Mouse (Mus musculus): ENCODE data around the gene 2010300C02Rik. TPM values are rescaled to one million over a fixed set of nuclear protein-coding genes. Genes with fewer than 3 reads are reported as not detected.

Gene 2010300C02Rik
- polyA plus RNA-seq, 1 experiment from 2014 or later, result 9.2 TPM

DNA sequence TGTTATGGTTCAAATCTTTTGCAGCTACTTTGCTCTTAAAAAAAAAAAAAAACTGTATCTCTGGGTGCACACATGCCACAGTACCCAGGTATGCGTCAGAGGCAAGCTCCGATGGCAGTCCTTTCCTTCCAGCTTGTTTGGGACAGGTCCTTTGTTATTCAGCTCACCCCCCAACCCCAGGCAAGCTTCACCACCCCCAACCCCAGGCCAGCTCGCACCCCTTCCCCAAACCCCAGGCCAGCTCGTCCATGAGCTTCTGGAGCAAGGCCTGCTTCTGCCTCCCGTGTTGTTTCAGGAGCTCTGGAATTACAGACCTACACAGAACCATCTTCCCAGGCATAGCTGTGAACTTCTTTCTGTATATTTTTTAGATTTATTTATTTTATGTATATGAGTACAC, 83.1 kb downstream of the 2010300C02Rik start:
- DNase-seq (ENCODE audit: low spot score), result no peak
- H3K4me2 ChIP-seq (replicated peaks; ENCODE audit: low read depth, low read length), result no peak overlapping the region
- no peak overlapping the region for H3K9ac ChIP-seq (replicated peaks; ENCODE audit: low read depth)
- no peaks in the 10 kb centered on the region for H3K27me3 ChIP-seq (replicated peaks; ENCODE audit: insufficient read depth, low read length)
- no peak overlapping the region for H3K4me3 ChIP-seq (ENCODE audit: low read depth, low read length)
- 88% methylated on average over 5 of the region's 5 CpGs for WGBS
- no peaks in the 10 kb centered on the region for H3K36me3 ChIP-seq (ENCODE audit: insufficient read depth, low read length)
- H3K4me1 ChIP-seq (ENCODE audit: insufficient read depth, low read depth, low read length), result no peaks in the 10 kb centered on the region
- no peak overlapping the region for H3K27ac ChIP-seq (ENCODE audit: low read length)
- TF ChIP-seq CTCF (IDR thresholded peaks at IDR 0.05) (no peak), EP300 (IDR thresholded peaks at IDR 0.05) (no peak)
- no peak for ATAC-seq
- H3K9me3 ChIP-seq (ENCODE audit: low read length), result no peaks in the 10 kb centered on the region

- no peak for ATAC-seq
- no peak overlapping the region for H3K27ac ChIP-seq (ENCODE audit: low read length)
- H3K9ac ChIP-seq (replicated peaks; ENCODE audit: low read depth), result no peak overlapping the region
- no peaks in the 10 kb centered on the region for H3K27me3 ChIP-seq (replicated peaks; ENCODE audit: insufficient read depth, low read length)
- TF ChIP-seq EP300 (IDR thresholded peaks at IDR 0.05) (no peak), CTCF (IDR thresholded peaks at IDR 0.05) (peak; percentile 50)
- no peaks in the 10 kb centered on the region for H3K36me3 ChIP-seq (ENCODE audit: insufficient read depth, low read length)
- no peaks in the 10 kb centered on the region for H3K9me3 ChIP-seq (ENCODE audit: low read length)
- H3K4me2 ChIP-seq (replicated peaks; ENCODE audit: low read depth, low read length), result no peak overlapping the region
- no peaks in the 10 kb centered on the region for H3K4me1 ChIP-seq (ENCODE audit: insufficient read depth, low read depth, low read length)
- no peak for DNase-seq (ENCODE audit: low spot score)
- 83% methylated on average over 1 of the region's 2 CpGs for WGBS
- no peak overlapping the region for H3K4me3 ChIP-seq (ENCODE audit: low read depth, low read length)
Measured at GRCm38 (mm10) chr1:37636169-37636568, 83.7 kb downstream of the 2010300C02Rik start.

DNA sequence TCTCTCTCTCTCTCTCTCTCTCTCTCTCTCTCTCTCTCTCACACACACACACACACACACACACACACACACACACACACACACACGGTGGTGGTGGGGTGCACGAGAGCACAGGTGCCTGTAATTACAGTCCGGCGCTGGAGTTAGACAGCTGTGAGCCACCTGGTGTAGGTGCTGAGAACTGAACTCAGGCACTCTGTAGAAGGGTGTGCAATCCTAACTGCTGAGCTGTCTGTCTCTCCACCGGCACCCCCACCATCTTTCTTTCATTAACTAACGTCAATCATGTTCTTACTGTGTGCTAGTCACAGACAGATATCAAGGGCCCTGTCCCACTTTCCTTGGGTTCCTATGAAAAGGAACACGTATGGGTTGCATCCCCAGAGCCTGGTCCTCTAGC, 84.2 kb downstream of the 2010300C02Rik start:
- Histone ChIP-seq H3K4me2 (replicated peaks; ENCODE audit: low read depth, low read length) (no peak overlapping the region), H3K9ac (replicated peaks; ENCODE audit: low read depth) (no peak overlapping the region), H3K9me3 (ENCODE audit: low read length) (no peaks in the 10 kb centered on the region), H3K27ac (ENCODE audit: low read length) (no peak overlapping the region), H3K27me3 (replicated peaks; ENCODE audit: insufficient read depth, low read length) (no peaks in the 10 kb centered on the region), H3K4me1 (ENCODE audit: insufficient read depth, low read depth, low read length) (no peaks in the 10 kb centered on the region), H3K4me3 (ENCODE audit: low read depth, low read length) (no peak overlapping the region), H3K36me3 (ENCODE audit: insufficient read depth, low read length) (no peaks in the 10 kb centered on the region)
- no peak for ATAC-seq
- 73% methylated on average over 7 of the region's 7 CpGs for WGBS
- no peak for TF ChIP-seq CTCF (IDR thresholded peaks at IDR 0.05)
- TF ChIP-seq EP300 (IDR thresholded peaks at IDR 0.05), result no peak
- DNase-seq (ENCODE audit: low spot score), result no peak

GRCm38 (mm10) chr1:37634658-37635057, 85.2 kb downstream of the 2010300C02Rik start:
- ATAC-seq, result no peak
- Histone ChIP-seq H3K4me2 (replicated peaks; ENCODE audit: low read depth, low read length) (no peak overlapping the region), H3K27ac (ENCODE audit: low read length) (no peak overlapping the region), H3K27me3 (replicated peaks; ENCODE audit: insufficient read depth, low read length) (no peaks in the 10 kb centered on the region), H3K36me3 (ENCODE audit: insufficient read depth, low read length) (no peaks in the 10 kb centered on the region), H3K9me3 (ENCODE audit: low read length) (no peaks in the 10 kb centered on the region), H3K4me3 (ENCODE audit: low read depth, low read length) (no peak overlapping the region), H3K9ac (replicated peaks; ENCODE audit: low read depth) (no peak overlapping the region), H3K4me1 (ENCODE audit: insufficient read depth, low read depth, low read length) (no peaks in the 10 kb centered on the region)
- 24% methylated on average over 4 of the region's 4 CpGs for WGBS
- DNase-seq (ENCODE audit: low spot score), result peak; percentile 56
- TF ChIP-seq CTCF (IDR thresholded peaks at IDR 0.05), result peak; percentile 92
- TF ChIP-seq EP300 (IDR thresholded peaks at IDR 0.05), result no peak

GRCm38 (mm10) chr1:37633516-37633915, 86.4 kb downstream of the 2010300C02Rik start:
- Histone ChIP-seq H3K4me3 (ENCODE audit: low read depth, low read length) (no peak overlapping the region), H3K9ac (replicated peaks; ENCODE audit: low read depth) (no peak overlapping the region), H3K4me1 (ENCODE audit: insufficient read depth, low read depth, low read length) (no peaks in the 10 kb centered on the region), H3K4me2 (replicated peaks; ENCODE audit: low read depth, low read length) (no peak overlapping the region), H3K36me3 (ENCODE audit: insufficient read depth, low read length) (no peaks in the 10 kb centered on the region), H3K27me3 (replicated peaks; ENCODE audit: insufficient read depth, low read length) (no peaks in the 10 kb centered on the region), H3K9me3 (ENCODE audit: low read length) (no peaks in the 10 kb centered on the region), H3K27ac (ENCODE audit: low read length) (no peak overlapping the region)
- ATAC-seq (no peak), DNase-seq (ENCODE audit: low spot score) (no peak)
- 47% methylated on average over 5 of the region's 5 CpGs for WGBS
- TF ChIP-seq EP300 (IDR thresholded peaks at IDR 0.05), result no peak
- no peak for TF ChIP-seq CTCF (IDR thresholded peaks at IDR 0.05)

DNA sequence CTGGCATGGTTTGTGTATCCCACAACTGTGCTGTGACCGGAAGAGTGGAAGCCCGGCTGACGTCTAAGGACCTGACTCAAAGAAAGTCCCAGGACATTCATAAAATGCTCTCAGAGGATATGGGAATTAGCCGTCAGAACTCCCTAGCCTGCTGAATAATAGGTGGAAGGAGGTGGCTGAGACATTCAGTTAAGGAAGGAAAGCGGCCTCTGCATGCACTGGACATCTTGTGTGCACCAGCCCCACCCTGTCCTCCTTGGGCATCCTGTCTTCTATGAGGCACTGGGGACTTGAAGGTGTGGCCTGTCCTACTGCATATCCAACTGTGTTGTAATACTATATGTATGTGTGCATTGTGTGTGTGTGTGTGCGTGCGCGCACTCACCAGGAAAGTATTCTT, 87.5 kb downstream of the 2010300C02Rik start:
- no peak overlapping the region for H3K4me2 ChIP-seq (replicated peaks; ENCODE audit: low read depth, low read length)
- H3K4me3 ChIP-seq (ENCODE audit: low read depth, low read length), result no peak overlapping the region
- H3K9me3 ChIP-seq (ENCODE audit: low read length), result no peaks in the 10 kb centered on the region
- no peaks in the 10 kb centered on the region for H3K27me3 ChIP-seq (replicated peaks; ENCODE audit: insufficient read depth, low read length)
- DNase-seq (ENCODE audit: low spot score) (no peak), ATAC-seq (0 out of 2 replicates have a peak, but pooled peaks have one; percentile 13)
- TF ChIP-seq EP300 (IDR thresholded peaks at IDR 0.05), result no peak
- no peak for TF ChIP-seq CTCF (IDR thresholded peaks at IDR 0.05)
- H3K36me3 ChIP-seq (ENCODE audit: insufficient read depth, low read length), result no peaks in the 10 kb centered on the region
- 76% methylated on average over 8 of the region's 8 CpGs for WGBS
- H3K4me1 ChIP-seq (ENCODE audit: insufficient read depth, low read depth, low read length), result no peaks in the 10 kb centered on the region
- no peak overlapping the region for H3K27ac ChIP-seq (ENCODE audit: low read length)
- no peak overlapping the region for H3K9ac ChIP-seq (replicated peaks; ENCODE audit: low read depth)

GRCm38 (mm10) chr1:37631456-37631855, 88.4 kb downstream of the 2010300C02Rik start:
- H3K27me3 ChIP-seq (replicated peaks; ENCODE audit: insufficient read depth, low read length), result no peaks in the 10 kb centered on the region
- TF ChIP-seq CTCF (IDR thresholded peaks at IDR 0.05), result no peak
- no peak for DNase-seq (ENCODE audit: low spot score)
- H3K9ac ChIP-seq (replicated peaks; ENCODE audit: low read depth), result no peak overlapping the region
- 81% methylated on average over 6 of the region's 6 CpGs for WGBS
- no peak overlapping the region for H3K4me2 ChIP-seq (replicated peaks; ENCODE audit: low read depth, low read length)
- no peaks in the 10 kb centered on the region for H3K36me3 ChIP-seq (ENCODE audit: insufficient read depth, low read length)
- no peak overlapping the region for H3K4me3 ChIP-seq (ENCODE audit: low read depth, low read length)
- 0 out of 2 replicates have a peak overlapping the region, but pooled peaks have one; percentile 15 for H3K27ac ChIP-seq (ENCODE audit: low read length)
- no peak; the same call in 1 of the 2 replicates for ATAC-seq
- no peaks in the 10 kb centered on the region for H3K9me3 ChIP-seq (ENCODE audit: low read length)
- no peaks in the 10 kb centered on the region for H3K4me1 ChIP-seq (ENCODE audit: insufficient read depth, low read depth, low read length)
